Mouse (Mus musculus) embryonic facial prominence, embryonic 11.5 days (tissue): ENCODE data around the gene Gna14. TPM values are rescaled to one million over a fixed set of nuclear protein-coding genes. Genes with fewer than 3 reads are reported as not detected.

ENCODE experiments used
- ATAC-seq: fragments of 200-750 bp; cut with Nextera tagmentation; replicated peaks from 2 replicates; pipeline ENCODE4 v1.8.0; 2017; ENCODE audit warnings: low read depth; ENCODE audit not compliant: insufficient number of reproducible peaks, low FRiP score, low TSS enrichment
- DNase-seq: peaks from one replicate; pipeline ENCODE4 v3.0.0-alpha.2; 2015; ENCODE audit warnings: low spot score
- H3K27ac ChIP-seq: fragments of 300-500 bp; sonication (generic); replicated peaks from 2 replicates; pipeline ENCODE4 v1.5.1; 2014; ENCODE audit warnings: mild to moderate bottlenecking, low read depth, low read length, control low read depth
- H3K27me3 ChIP-seq: fragments of 300-500 bp; sonication (generic); 2 replicates; pipeline ENCODE4 v1.6.1; 2014; ENCODE audit warnings: mild to moderate bottlenecking, low read length, moderate library complexity, mixed read lengths; ENCODE audit not compliant: control insufficient read depth, insufficient read depth
- H3K36me3 ChIP-seq: fragments of 300-500 bp; sonication (generic); replicated peaks from 2 replicates; pipeline ENCODE4 v1.6.1; 2014; ENCODE audit warnings: low read depth, mild to moderate bottlenecking, low read length, moderate library complexity, mixed read lengths; ENCODE audit not compliant: control insufficient read depth, insufficient read depth
- H3K4me1 ChIP-seq: fragments of 300-500 bp; sonication (generic); 2 replicates; pipeline ENCODE4 v1.6.1; 2014; ENCODE audit warnings: low read length, mixed read lengths; ENCODE audit not compliant: control insufficient read depth, insufficient read depth
- H3K4me2 ChIP-seq: fragments of 300-500 bp; sonication (generic); 2 replicates; pipeline ENCODE4 v1.6.1; 2014; ENCODE audit warnings: low read depth, mild to moderate bottlenecking, control low read depth, low read length, moderate library complexity
- H3K4me3 ChIP-seq: fragments of 300-500 bp; sonication (generic); 2 replicates; pipeline ENCODE4 v1.5.1; 2014; ENCODE audit warnings: low read depth, low read length, control low read depth
- H3K9ac ChIP-seq: fragments of 300-500 bp; sonication (generic); replicated peaks from 2 replicates; pipeline ENCODE4 v1.6.1; 2014; ENCODE audit warnings: mild to moderate bottlenecking, control low read depth, low read length
- H3K9me3 ChIP-seq: fragments of 300-500 bp; sonication (generic); replicated peaks from 2 replicates; pipeline ENCODE4 v1.6.1; 2016; ENCODE audit warnings: mild to moderate bottlenecking, low read length, inconsistent platforms, mixed read lengths; ENCODE audit not compliant: control insufficient read depth
- WGBS: fragments of 180-500 bp; shearing (Covaris S2); extraction: QIAGEN DNeasy Blood & Tissue Kit; methylation state at CpG from one replicate; pipeline ENCODE4 v1.1.7; 2014; 5-methylcytosine and 5-hydroxymethylcytosine counted together
- polyA plus RNA-seq: library from polyadenylated mRNA; unstranded; fragments of >200 nt; fragmentation: Nextera tagmentation; extraction: Ambion mirVana; gene quantifications from 2 replicates; pipeline ENCODE4 v1.2.1, GENCODE M21; 2014

The Gna14 gene
- polyA plus RNA-seq: 0.90 and 1.4 TPM in 2 replicates

DNA sequence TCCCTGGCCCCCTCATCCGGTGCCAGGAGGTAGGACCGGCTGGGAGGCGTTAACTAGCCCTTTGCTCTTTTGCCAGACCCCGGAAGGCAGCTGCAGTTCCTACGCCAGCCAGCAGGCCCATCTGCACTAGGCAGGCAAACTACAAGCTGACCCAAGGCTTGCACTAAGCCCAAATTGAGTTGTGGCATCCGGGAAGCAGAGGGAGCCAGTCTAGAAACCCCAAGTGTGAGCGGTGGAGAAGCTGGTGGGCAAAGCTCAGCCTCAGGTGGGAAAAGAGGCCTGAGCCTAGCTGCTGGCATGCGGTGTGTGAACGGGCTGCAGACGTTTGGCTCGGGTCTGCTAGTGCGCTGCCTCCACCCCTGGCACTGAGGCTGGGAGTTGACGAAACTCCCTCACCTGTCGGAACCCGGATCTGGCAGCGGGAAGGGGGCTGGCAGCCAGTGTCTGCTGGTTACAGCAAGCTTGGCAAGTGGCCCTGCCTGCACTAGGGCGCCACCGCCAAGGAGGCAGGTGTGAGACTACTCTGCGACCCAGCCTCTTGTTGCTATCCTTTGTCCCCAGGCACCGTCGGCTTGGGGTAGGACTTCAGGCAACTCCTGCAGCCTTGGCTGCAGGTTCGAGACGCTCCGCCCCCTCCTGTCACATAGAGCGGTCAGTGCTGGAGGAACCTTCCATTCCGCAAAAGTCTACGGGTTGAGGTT lies at the start of gene Gna14:
Gna14 (plus strand) TSS at position 232 of the 701 bp plus-strand sequence.
- WGBS: under 1% methylated on average over 27 of the region's 27 CpGs
- H3K27me3 ChIP-seq: peaks cover 14% of the 10 kb centered on the region

DNA sequence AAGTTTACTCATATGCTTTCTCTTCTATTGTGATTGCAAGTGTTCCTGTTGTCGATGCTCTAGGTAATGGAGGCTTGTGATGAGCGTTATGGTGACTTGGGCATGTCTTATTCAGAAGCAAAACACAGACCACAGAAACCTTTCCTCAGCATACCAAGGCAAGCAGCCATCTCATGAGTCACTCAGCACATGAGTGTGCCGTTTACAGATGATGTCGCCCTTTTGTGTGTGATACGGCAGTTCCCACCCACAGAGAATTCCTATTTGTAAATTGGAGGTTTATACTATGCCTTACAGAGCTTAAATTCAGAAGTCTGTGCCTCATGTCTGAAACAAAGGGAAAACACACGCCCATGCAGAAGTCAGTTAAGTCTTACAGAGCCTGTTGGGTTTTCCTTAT lies 49.0 kb upstream of the Gna14 start:
- DNase-seq (no peak), ATAC-seq (no peak)
- Histone ChIP-seq H3K9ac (no peak overlapping the region), H3K4me1 (no peaks in the 10 kb centered on the region), H3K27ac (no peak overlapping the region), H3K27me3 (no peaks in the 10 kb centered on the region), H3K9me3 (no peaks in the 10 kb centered on the region), H3K4me2 (no peak overlapping the region), H3K4me3 (no peak overlapping the region), H3K36me3 (no peaks in the 10 kb centered on the region)
- 83% methylated on average over 6 of the region's 6 CpGs for WGBS

More for the DNA sequence above, at the start of gene Gna14:
- peak within 1 kb of the TSS; percentile 43; the same call in 1 of the 2 replicates for H3K9ac ChIP-seq
- H3K27ac ChIP-seq: no peak within 1 kb of the TSS
- H3K36me3 ChIP-seq: no peaks in the 10 kb centered on the region
- H3K9me3 ChIP-seq: no peaks in the 10 kb centered on the region
- ATAC-seq (peak; percentile 60), DNase-seq (peak; percentile 72)
- peak within 1 kb of the TSS; percentile 34 for H3K4me3 ChIP-seq
- peak within 1 kb of the TSS; percentile 60 for H3K4me2 ChIP-seq
- H3K4me1 ChIP-seq: no peaks in the 10 kb centered on the region

DNA sequence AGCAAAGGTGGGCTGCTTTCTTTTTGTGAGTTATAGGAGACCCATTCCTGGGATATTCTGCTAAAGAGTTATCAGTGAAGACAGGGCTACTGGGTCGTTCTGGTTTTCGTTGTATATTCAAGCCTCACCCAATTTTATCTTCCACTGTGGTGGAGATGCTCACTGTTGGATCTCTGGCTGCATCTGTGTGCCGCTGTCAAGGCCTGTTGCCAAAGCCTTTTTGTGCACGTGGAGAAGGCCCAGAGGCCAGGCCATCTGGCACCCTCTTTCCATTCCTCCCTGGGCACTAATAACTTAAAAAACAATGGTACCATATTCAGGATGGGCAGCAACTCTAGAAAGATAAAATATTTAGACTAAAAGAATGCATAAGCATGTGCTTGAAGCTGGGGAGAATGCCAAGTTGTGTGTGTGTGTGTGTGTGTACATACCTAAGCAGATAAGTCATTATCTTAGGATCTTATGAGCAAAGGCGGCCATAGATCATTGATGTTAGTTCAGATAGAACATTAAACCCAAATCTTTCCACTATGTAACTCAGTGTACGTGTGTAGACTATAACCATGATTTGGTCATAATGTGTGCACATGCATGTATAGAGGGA lies 45.3 kb upstream of the Gna14 start:
- H3K36me3 ChIP-seq: no peaks in the 10 kb centered on the region
- H3K9ac ChIP-seq: no peak overlapping the region
- H3K9me3 ChIP-seq: no peaks in the 10 kb centered on the region
- no peak overlapping the region for H3K27ac ChIP-seq
- WGBS: 91% methylated on average over 6 of the region's 6 CpGs
- H3K4me3 ChIP-seq: no peak overlapping the region
- H3K4me2 ChIP-seq: no peak overlapping the region
- no peaks in the 10 kb centered on the region for H3K4me1 ChIP-seq
- ATAC-seq (no peak), DNase-seq (no peak)
- H3K27me3 ChIP-seq: no peaks in the 10 kb centered on the region

DNA sequence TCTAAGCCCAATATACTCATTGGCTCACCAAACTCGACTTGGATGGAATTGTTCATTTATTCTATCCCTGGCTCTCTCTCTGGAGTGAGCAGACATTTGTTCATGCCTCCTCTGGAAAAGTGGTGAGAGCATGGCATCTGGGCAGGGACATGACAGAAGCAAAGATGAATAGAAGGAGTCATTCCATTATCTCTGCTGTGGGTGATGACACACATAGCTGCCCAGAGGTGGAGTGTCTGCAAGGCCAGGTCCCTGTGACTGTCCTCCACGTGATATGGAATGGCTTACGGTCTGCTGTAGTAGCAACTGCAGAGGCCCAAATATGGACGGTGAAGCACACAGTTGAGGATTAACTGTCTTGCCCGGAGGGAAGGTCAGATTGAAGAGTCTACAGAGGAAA lies 41.2 kb upstream of the Gna14 start:
- Histone ChIP-seq H3K36me3 (no peaks in the 10 kb centered on the region), H3K4me3 (no peak overlapping the region), H3K4me1 (no peaks in the 10 kb centered on the region), H3K9me3 (no peaks in the 10 kb centered on the region), H3K27ac (no peak overlapping the region), H3K27me3 (no peaks in the 10 kb centered on the region), H3K4me2 (no peak overlapping the region), H3K9ac (no peak overlapping the region)
- DNase-seq (no peak), ATAC-seq (no peak)
- WGBS: 90% methylated on average over 5 of the region's 5 CpGs

DNA sequence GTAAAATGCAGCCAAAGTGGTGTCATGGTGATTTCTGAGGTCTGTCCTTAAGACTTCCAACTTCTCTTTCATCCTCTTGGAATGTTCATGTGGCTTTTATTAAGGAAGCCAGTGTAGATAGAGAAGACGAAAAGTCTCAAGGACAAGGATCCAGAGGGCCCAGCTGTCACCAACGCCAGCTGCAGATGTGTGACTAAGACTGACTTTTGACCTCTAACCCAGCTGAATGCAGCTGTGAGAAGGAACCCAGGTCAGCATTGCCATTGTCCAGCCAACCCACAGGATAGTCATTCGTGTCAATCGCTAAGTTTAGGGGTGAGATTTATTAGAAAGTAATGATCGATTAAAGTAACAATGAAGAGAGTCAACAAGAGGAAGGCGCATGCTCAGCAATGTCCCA lies 32.5 kb upstream of the Gna14 start:
- no peak for DNase-seq
- Histone ChIP-seq H3K4me2 (no peak overlapping the region), H3K36me3 (no peaks in the 10 kb centered on the region), H3K9ac (no peak overlapping the region), H3K4me1 (no peaks in the 10 kb centered on the region), H3K9me3 (no peaks in the 10 kb centered on the region), H3K27ac (no peak overlapping the region), H3K27me3 (no peaks in the 10 kb centered on the region), H3K4me3 (no peak overlapping the region)
- WGBS: 62% methylated on average over 6 of the region's 6 CpGs
- ATAC-seq: no peak

DNA sequence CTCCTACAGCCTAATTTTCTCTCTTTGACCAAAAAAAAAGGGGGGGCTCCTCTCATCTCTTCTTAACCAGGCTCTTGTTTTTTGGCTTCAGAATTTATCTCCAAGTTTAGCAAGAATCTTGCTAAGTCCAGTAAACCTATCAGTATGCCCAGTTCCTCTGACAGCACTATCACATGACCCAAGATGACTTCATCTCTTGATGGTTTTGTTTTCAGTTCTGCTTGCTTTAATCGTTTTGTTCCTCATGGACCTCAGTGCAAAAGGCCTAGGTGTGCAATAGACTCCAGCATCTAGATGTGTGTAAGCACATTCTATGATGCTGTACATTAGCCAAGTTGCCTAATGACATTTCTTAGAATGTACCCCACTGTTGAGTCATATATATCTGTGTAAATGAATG lies 27.8 kb upstream of the Gna14 start:
- no peak overlapping the region for H3K27ac ChIP-seq

DNA sequence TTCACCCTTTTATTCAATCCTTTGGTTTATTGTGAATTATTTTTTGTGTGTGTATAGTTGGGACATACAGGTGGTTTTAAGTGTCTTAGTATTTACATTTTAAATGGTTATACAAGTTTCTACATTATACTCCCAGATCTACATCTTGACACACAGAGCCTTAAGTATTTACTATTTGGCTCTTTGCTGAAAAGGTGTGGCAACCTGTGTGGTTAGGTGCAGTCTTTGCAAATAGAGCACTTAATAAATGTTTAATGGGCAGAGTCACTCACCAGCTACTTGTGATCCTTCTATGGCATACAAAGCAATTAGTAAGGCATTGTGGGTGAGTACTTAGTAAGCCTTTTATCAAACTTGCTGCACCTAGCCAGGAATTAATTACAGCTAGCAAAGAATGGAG lies 24.3 kb upstream of the Gna14 start:
- Histone ChIP-seq H3K36me3 (no peaks in the 10 kb centered on the region), H3K9me3 (no peaks in the 10 kb centered on the region), H3K27ac (no peak overlapping the region), H3K27me3 (no peaks in the 10 kb centered on the region), H3K4me1 (no peaks in the 10 kb centered on the region), H3K4me3 (no peak overlapping the region), H3K9ac (no peak overlapping the region), H3K4me2 (no peak overlapping the region)
- no peak for DNase-seq
- ATAC-seq: no peak

More for the DNA sequence above, 27.8 kb upstream of the Gna14 start:
- 86% methylated on average over 1 of the region's 1 CpGs for WGBS
- H3K9me3 ChIP-seq: no peaks in the 10 kb centered on the region
- no peak for DNase-seq
- no peaks in the 10 kb centered on the region for H3K36me3 ChIP-seq
- H3K4me3 ChIP-seq: no peak overlapping the region
- H3K4me1 ChIP-seq: no peaks in the 10 kb centered on the region
- H3K9ac ChIP-seq: no peak overlapping the region
- no peak for ATAC-seq
- no peak overlapping the region for H3K4me2 ChIP-seq
- H3K27me3 ChIP-seq: no peaks in the 10 kb centered on the region

DNA sequence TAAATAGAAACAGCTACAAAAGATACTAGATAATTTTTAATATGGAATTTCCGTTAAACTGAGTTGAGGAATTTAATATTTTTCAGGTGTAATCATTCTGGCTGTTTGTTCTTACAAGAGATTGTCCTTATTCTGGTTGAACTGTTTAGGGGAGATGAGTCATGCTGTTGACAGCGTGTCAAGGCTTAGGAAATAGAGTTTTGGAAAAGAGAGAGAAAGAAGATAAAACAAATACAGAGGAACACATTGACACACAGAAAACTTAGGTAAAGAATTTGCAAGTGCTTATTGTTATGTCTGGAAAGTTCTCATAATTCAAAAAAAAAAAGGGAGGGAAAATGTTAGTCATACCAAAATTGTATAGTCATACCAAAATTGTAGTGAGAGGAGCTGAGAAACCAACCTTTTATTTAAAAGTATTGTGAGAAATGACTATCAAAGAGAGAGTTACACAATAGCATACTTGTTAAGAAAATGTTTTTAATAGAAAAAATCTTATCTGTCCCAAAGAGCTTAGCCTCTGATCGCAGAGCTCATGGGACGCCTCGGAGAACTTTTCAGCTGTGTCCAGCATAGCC lies 17.4 kb upstream of the Gna14 start:
- H3K27ac ChIP-seq: no peak overlapping the region
- no peaks in the 10 kb centered on the region for H3K9me3 ChIP-seq
- no peak overlapping the region for H3K4me2 ChIP-seq
- H3K4me1 ChIP-seq: no peaks in the 10 kb centered on the region
- no peak for DNase-seq
- no peak for ATAC-seq
- 92% methylated on average over 5 of the region's 5 CpGs for WGBS
- no peak overlapping the region for H3K4me3 ChIP-seq
- H3K9ac ChIP-seq: no peak overlapping the region
- no peaks in the 10 kb centered on the region for H3K36me3 ChIP-seq
- no peaks in the 10 kb centered on the region for H3K27me3 ChIP-seq
